Mouse (Mus musculus) myocyte (in vitro differentiated cells): Measurements from ENCODE around the gene Ccdc155. TPM values are rescaled to one million over a fixed set of nuclear protein-coding genes. Genes with fewer than 3 reads are reported as not detected.
"Not testable (repeated sequence)": the region's sequence is repeated elsewhere in the genome, so short reads cannot be mapped to it uniquely, and the experiment has no call there.

ENCODE experiments used
- H3K27me3 ChIP-seq: one replicate; pipeline ENCODE4 v1.6.1; 2011; ENCODE audit not compliant: control insufficient read depth, insufficient read depth, insufficient read length
- H3K36me3 ChIP-seq: one replicate; pipeline ENCODE4 v1.6.1; 2011; ENCODE audit not compliant: control insufficient read depth, insufficient read depth
- H3K4me2 ChIP-seq: one replicate; pipeline ENCODE4 v1.6.1; 2011; ENCODE audit warnings: low read depth, control low read depth
- H3K4me3 ChIP-seq: one replicate; pipeline ENCODE4 v1.5.1; 2011; ENCODE audit warnings: mild to moderate bottlenecking, control low read depth, moderate library complexity
- H3K79me2 ChIP-seq: one replicate; pipeline ENCODE4 v1.6.1; 2011; ENCODE audit not compliant: control insufficient read depth, insufficient read depth
- H3ac ChIP-seq: one replicate; pipeline ENCODE4 v1.6.1; 2011; ENCODE audit not compliant: control insufficient read depth, insufficient read length
- CEBPB ChIP-seq: IDR thresholded peaks from 2 replicates; pipeline ENCODE4 v1.6.1; 2011; ENCODE audit warnings: mild to moderate bottlenecking, moderate library complexity; ENCODE audit not compliant: poor library complexity, insufficient read depth, severe bottlenecking
- E2F4 ChIP-seq: IDR thresholded peaks from one replicate; pipeline ENCODE4 v1.6.1; 2011; ENCODE audit warnings: mild to moderate bottlenecking, control low read depth, moderate library complexity; ENCODE audit not compliant: insufficient read depth
- MAX ChIP-seq: IDR thresholded peaks from one replicate; pipeline ENCODE4 v1.6.1; 2011; ENCODE audit warnings: low read depth, mild to moderate bottlenecking, control low read depth
- MYOD1 ChIP-seq, 3 experiments: IDR thresholded peaks; one replicate each; pipeline ENCODE4 v1.6.1; 2011; ENCODE audit warnings: control low read depth in 2 of 3, low read depth in 2 of 3, mild to moderate bottlenecking in 2 of 3, moderate library complexity in 1 of 3; ENCODE audit not compliant: insufficient read length in 2 of 3, control insufficient read depth in 1 of 3
- MYOG ChIP-seq, 3 experiments: IDR thresholded peaks; one replicate each; pipeline ENCODE4 v1.6.1; 2011; ENCODE audit warnings: control low read depth in 2 of 3, low read depth in 2 of 3, mild to moderate bottlenecking in 2 of 3; ENCODE audit not compliant: insufficient read length in 2 of 3, control insufficient read depth in 1 of 3, insufficient read depth in 1 of 3
- POLR2A ChIP-seq: IDR thresholded peaks from one replicate; pipeline ENCODE4 v1.6.1; 2011; ENCODE audit warnings: low read depth, mild to moderate bottlenecking, control low read depth, moderate library complexity; ENCODE audit not compliant: insufficient read length
- POLR2AphosphoS2 ChIP-seq: IDR thresholded peaks from one replicate; pipeline ENCODE4 v1.6.1; 2011; ENCODE audit warnings: low read depth, control low read depth; ENCODE audit not compliant: insufficient read length
- REST ChIP-seq: IDR thresholded peaks from one replicate; pipeline ENCODE4 v1.6.1; 2011; ENCODE audit warnings: mild to moderate bottlenecking, control low read depth, moderate library complexity; ENCODE audit not compliant: insufficient read depth, insufficient read length
- SRF ChIP-seq: IDR thresholded peaks from one replicate; pipeline ENCODE4 v1.6.1; 2011; ENCODE audit warnings: low read depth; ENCODE audit not compliant: control insufficient read depth, insufficient read length
- TCF12 ChIP-seq: IDR thresholded peaks from one replicate; pipeline ENCODE4 v1.6.1; 2011; ENCODE audit warnings: mild to moderate bottlenecking, control low read depth; ENCODE audit not compliant: poor library complexity, insufficient read depth, severe bottlenecking
- TCF3 ChIP-seq: IDR thresholded peaks from one replicate; pipeline ENCODE4 v1.6.1; 2011; ENCODE audit warnings: low read depth, control low read depth; ENCODE audit not compliant: insufficient read length
- USF1 ChIP-seq: IDR thresholded peaks from one replicate; pipeline ENCODE4 v1.6.1; 2011; ENCODE audit warnings: low read depth, mild to moderate bottlenecking, control low read depth, moderate library complexity
- polyA plus RNA-seq: library from polyadenylated mRNA; unstranded; fragments of >200 nt; fragmentation: generic; extraction: Trizol; gene quantifications from one replicate; pipeline ENCODE4 v1.2.1, GENCODE M21; 2012; ENCODE audit warnings: missing spikeins

Ccdc155 gene
- polyA plus RNA-seq, 1 experiment, result 2.2 TPM

DNA sequence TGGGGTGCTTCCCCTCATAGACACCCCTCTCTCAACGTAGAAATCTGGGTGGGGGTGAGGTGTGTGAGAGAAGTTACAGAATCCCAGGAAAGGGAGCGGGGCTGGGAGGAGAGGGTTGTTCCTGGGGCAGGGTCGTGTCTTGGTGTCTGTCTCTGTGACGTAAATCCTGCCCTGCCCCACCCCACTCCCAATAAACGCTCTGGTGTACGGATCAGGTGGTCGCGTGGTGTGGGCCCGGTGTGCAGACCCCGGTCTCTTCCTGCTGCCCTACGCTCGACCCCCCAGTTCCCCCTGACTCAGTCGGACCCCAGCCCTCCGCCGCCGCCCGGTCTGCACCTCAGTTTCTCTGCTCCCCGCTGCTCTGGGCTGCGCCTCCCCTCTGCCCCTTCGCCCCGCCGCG is 28.8 kb downstream of the Ccdc155 start:
- Histone ChIP-seq H3K36me3 (no peaks in the 10 kb centered on the region), H3K4me2 (no peak overlapping the region), H3K27me3 (peaks cover 68% of the 10 kb centered on the region), H3K4me3 (no peak overlapping the region), H3K79me2 (no peaks in the 10 kb centered on the region), H3ac (no peak overlapping the region)
- TF ChIP-seq MYOG (IDR thresholded peaks at IDR 0.05; ENCODE audit: control insufficient read depth in 1 of 3, insufficient read depth in 1 of 3, insufficient read length in 2 of 3, low read depth in 2 of 3) (no peak), REST (no peak), POLR2AphosphoS2 (no peak), MAX (no peak), E2F4 (no peak)

GRCm38 (mm10) chr7:45175398-45175797 is 29.3 kb downstream of the Ccdc155 start:
- Histone ChIP-seq H3K4me2 (no peak overlapping the region), H3K36me3 (no peaks in the 10 kb centered on the region), H3ac (no peak overlapping the region), H3K4me3 (no peak overlapping the region), H3K27me3 (peaks cover 66% of the 10 kb centered on the region), H3K79me2 (no peaks in the 10 kb centered on the region)
- TF ChIP-seq CEBPB (no peak), MAX (no peak), MYOD1 (IDR thresholded peaks at IDR 0.05; ENCODE audit: control insufficient read depth in 1 of 3, insufficient read length in 2 of 3, low read depth in 2 of 3) (no peak), SRF (no peak)

DNA sequence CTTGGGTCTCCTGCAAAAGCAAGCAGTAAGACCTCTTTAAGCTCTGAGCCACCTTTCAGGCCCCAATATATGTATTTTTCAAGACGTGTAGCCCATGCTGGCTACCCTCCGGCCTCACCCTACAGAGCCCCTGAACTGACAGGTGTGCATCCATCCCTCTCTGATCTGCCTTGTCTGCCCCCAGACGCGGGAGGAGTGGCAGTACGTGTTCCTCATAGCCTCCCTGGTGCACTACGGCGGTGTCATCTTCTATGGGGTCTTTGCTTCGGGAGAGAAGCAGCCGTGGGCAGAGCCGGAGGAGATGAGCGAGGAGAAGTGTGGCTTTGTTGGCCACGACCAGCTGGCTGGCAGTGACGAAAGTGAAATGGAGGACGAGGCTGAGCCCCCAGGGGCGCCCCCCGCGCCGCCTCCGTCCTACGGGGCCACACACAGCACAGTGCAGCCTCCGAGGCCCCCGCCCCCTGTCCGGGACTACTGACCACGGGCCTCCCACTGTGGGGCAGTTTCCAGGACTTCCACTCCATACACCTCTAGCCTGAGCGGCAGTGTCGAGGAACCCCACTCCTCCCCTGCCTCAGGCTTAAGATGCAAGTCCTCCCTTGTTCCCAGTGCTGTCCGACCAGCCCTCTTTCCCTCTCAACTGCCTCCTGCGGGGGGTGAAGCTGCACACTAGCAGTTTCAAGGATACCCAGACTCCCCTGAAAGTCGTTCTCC is 30.0 kb downstream of the Ccdc155 start:
- H3K79me2 ChIP-seq, result no peaks in the 10 kb centered on the region
- H3K4me2 ChIP-seq, result no peak overlapping the region
- H3ac ChIP-seq, result no peak overlapping the region
- no peak overlapping the region for H3K4me3 ChIP-seq
- TF ChIP-seq POLR2AphosphoS2 (no peak), POLR2A (no peak), SRF (no peak), TCF3 (no peak), MYOD1 (IDR thresholded peaks at IDR 0.05; ENCODE audit: control insufficient read depth in 1 of 3, insufficient read length in 2 of 3, low read depth in 2 of 3) (no peak), USF1 (no peak), MAX (no peak), MYOG (IDR thresholded peaks at IDR 0.05; ENCODE audit: control insufficient read depth in 1 of 3, insufficient read depth in 1 of 3, insufficient read length in 2 of 3, low read depth in 2 of 3) (no peak), CEBPB (no peak), REST (no peak), E2F4 (no peak), TCF12 (no peak)
- H3K27me3 ChIP-seq, result peaks cover 61% of the 10 kb centered on the region
- H3K36me3 ChIP-seq, result no peaks in the 10 kb centered on the region

- H3ac ChIP-seq, H3K4me2 ChIP-seq, H3K36me3 ChIP-seq, H3K4me3 ChIP-seq, H3K79me2 ChIP-seq: not testable (repeated sequence)
- H3K27me3 ChIP-seq, result peaks cover 54% of the 10 kb centered on the region
These were observed 30.9 kb downstream of the Ccdc155 start for GRCm38 (mm10) chr7:45173772-45174171.

DNA sequence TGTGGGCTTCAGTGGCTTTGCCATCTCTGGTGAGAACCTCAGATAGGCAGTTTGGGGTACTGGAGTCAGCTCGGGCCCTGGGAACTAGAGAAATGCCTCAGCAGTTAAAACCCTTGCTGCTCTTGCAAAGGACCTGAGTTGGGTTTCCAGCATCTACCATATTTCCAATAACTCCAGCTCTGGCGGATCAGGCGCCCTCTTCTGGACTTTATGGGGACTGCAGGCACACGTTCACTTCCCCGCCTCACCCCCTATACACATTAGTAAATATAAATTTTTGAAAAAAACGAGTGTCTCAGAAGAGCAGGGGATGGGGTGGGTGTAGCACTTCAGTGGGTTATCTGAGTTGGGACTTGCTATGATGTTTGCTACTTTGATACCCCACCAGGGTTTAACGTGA is 31.7 kb downstream of the Ccdc155 start:
- TF ChIP-seq POLR2AphosphoS2 (no peak), E2F4 (no peak), TCF12 (no peak), MAX (no peak), POLR2A (no peak), USF1 (no peak), TCF3 (no peak), MYOG (IDR thresholded peaks at IDR 0.05; ENCODE audit: control insufficient read depth in 1 of 3, insufficient read depth in 1 of 3, insufficient read length in 2 of 3, low read depth in 2 of 3) (no peak), CEBPB (no peak)
- Histone ChIP-seq H3ac (no peak overlapping the region), H3K27me3 (peaks cover 54% of the 10 kb centered on the region)

More for the DNA sequence above, 31.7 kb downstream of the Ccdc155 start:
- no peak overlapping the region for H3K4me3 ChIP-seq
- no peaks in the 10 kb centered on the region for H3K36me3 ChIP-seq
- H3K79me2 ChIP-seq, result no peaks in the 10 kb centered on the region
- no peak overlapping the region for H3K4me2 ChIP-seq
